Mouse (Mus musculus): ENCODE data around the gene Olfr784. TPM values are rescaled to one million over a fixed set of nuclear protein-coding genes. Genes with fewer than 3 reads are reported as not detected.
"Not testable (repeated sequence)": the region's sequence is repeated elsewhere in the genome, so short reads cannot be mapped to it uniquely, and the experiment has no call there.

The Olfr784 gene
- polyA plus RNA-seq (2014; fragmentation: Nextera tagmentation; extraction: Ambion mirVana): 0.04 TPM in 1 of 2 replicates, not detected in the other

- no peak for DNase-seq (ENCODE audit: low spot score)
- no peaks in the 10 kb centered on the region for H3K4me1 ChIP-seq (replicated peaks; ENCODE audit: control insufficient read depth, insufficient read depth, low read length)
- H3K27me3 ChIP-seq (ENCODE audit: control insufficient read depth, insufficient read depth, low read length): no peaks in the 10 kb centered on the region
- H3K27ac ChIP-seq (ENCODE audit: low read depth, low read length): no peak within 1 kb of the TSS
- no peak within 1 kb of the TSS for H3K4me2 ChIP-seq (replicated peaks; ENCODE audit: low read depth, low read length)
- no peaks in the 10 kb centered on the region for H3K9me3 ChIP-seq (ENCODE audit: control insufficient read depth, low read length)
- H3K36me3 ChIP-seq (ENCODE audit: control insufficient read depth, insufficient read depth, low read length): no peaks in the 10 kb centered on the region
- no peak within 1 kb of the TSS for H3K9ac ChIP-seq (ENCODE audit: low read depth, low read length)
- no peak within 1 kb of the TSS for H3K4me3 ChIP-seq (ENCODE audit: low read depth, low read length)
- no peak for ATAC-seq (ENCODE audit: low FRiP score)
Observed at GRCm38 (mm10) chr10:129383783-129384182, at the start of gene Olfr784. Gene Olfr784, plus strand, starts transcription at chr10:129384083.

- H3K9me3 ChIP-seq (ENCODE audit: control insufficient read depth, low read length): no peaks in the 10 kb centered on the region
- H3K4me2 ChIP-seq (replicated peaks; ENCODE audit: low read depth, low read length): no peak within 1 kb of the TSS
- H3K36me3 ChIP-seq (ENCODE audit: control insufficient read depth, insufficient read depth, low read length): no peaks in the 10 kb centered on the region
- no peaks in the 10 kb centered on the region for H3K27me3 ChIP-seq (ENCODE audit: control insufficient read depth, insufficient read depth, low read length)
- H3K27ac ChIP-seq (ENCODE audit: low read depth, low read length): no peak within 1 kb of the TSS
- 97% methylated on average over 3 of the region's 3 CpGs for WGBS
- no peak for ATAC-seq (ENCODE audit: low FRiP score)
- H3K4me3 ChIP-seq (ENCODE audit: low read depth, low read length): no peak within 1 kb of the TSS
- DNase-seq (ENCODE audit: low spot score): no peak
- no peak within 1 kb of the TSS for H3K9ac ChIP-seq (ENCODE audit: low read depth, low read length)
- H3K4me1 ChIP-seq (replicated peaks; ENCODE audit: control insufficient read depth, insufficient read depth, low read length): no peaks in the 10 kb centered on the region
Observed at GRCm38 (mm10) chr10:129348550-129348949, 35.3 kb upstream of the Olfr784 start, which contains the start of gene Olfr782. Gene Olfr782, plus strand, starts transcription at chr10:129348850.

- not testable (repeated sequence) for DNase-seq (ENCODE audit: low spot score); H3K27ac ChIP-seq (ENCODE audit: low read depth, low read length); H3K4me2 ChIP-seq (replicated peaks; ENCODE audit: low read depth, low read length); H3K9ac ChIP-seq (ENCODE audit: low read depth, low read length); H3K27me3 ChIP-seq (ENCODE audit: control insufficient read depth, insufficient read depth, low read length); H3K9me3 ChIP-seq (ENCODE audit: control insufficient read depth, low read length); H3K4me3 ChIP-seq (ENCODE audit: low read depth, low read length); H3K4me1 ChIP-seq (replicated peaks; ENCODE audit: control insufficient read depth, insufficient read depth, low read length); H3K36me3 ChIP-seq (ENCODE audit: control insufficient read depth, insufficient read depth, low read length); ATAC-seq (ENCODE audit: low FRiP score)
- WGBS: 79% methylated on average over 2 of the region's 2 CpGs
Observed at GRCm38 (mm10) chr10:129352475-129352874, 31.4 kb upstream of the Olfr784 start.

- not testable (repeated sequence) for H3K27ac ChIP-seq (ENCODE audit: low read depth, low read length); H3K4me3 ChIP-seq (ENCODE audit: low read depth, low read length); H3K36me3 ChIP-seq (ENCODE audit: control insufficient read depth, insufficient read depth, low read length); H3K4me2 ChIP-seq (replicated peaks; ENCODE audit: low read depth, low read length); H3K27me3 ChIP-seq (ENCODE audit: control insufficient read depth, insufficient read depth, low read length); H3K4me1 ChIP-seq (replicated peaks; ENCODE audit: control insufficient read depth, insufficient read depth, low read length); ATAC-seq (ENCODE audit: low FRiP score); H3K9me3 ChIP-seq (ENCODE audit: control insufficient read depth, low read length); H3K9ac ChIP-seq (ENCODE audit: low read depth, low read length); DNase-seq (ENCODE audit: low spot score)
- WGBS: 84% methylated on average over 4 of the region's 4 CpGs
Observed at GRCm38 (mm10) chr10:129356496-129356895, 27.4 kb upstream of the Olfr784 start.

GRCm38 (mm10) chr10:129357307-129357706 is 26.6 kb upstream of the Olfr784 start:
- ATAC-seq (ENCODE audit: low FRiP score) (no peak), DNase-seq (ENCODE audit: low spot score) (no peak)
- H3K27me3 ChIP-seq (ENCODE audit: control insufficient read depth, insufficient read depth, low read length): no peaks in the 10 kb centered on the region
- H3K36me3 ChIP-seq (ENCODE audit: control insufficient read depth, insufficient read depth, low read length): no peaks in the 10 kb centered on the region
- H3K4me2 ChIP-seq (replicated peaks; ENCODE audit: low read depth, low read length): no peak overlapping the region
- no peak overlapping the region for H3K9ac ChIP-seq (ENCODE audit: low read depth, low read length)
- no peak overlapping the region for H3K27ac ChIP-seq (ENCODE audit: low read depth, low read length)
- H3K4me3 ChIP-seq (ENCODE audit: low read depth, low read length): no peak overlapping the region
- WGBS: 83% methylated on average over 5 of the region's 5 CpGs
- H3K4me1 ChIP-seq (replicated peaks; ENCODE audit: control insufficient read depth, insufficient read depth, low read length): no peaks in the 10 kb centered on the region
- no peaks in the 10 kb centered on the region for H3K9me3 ChIP-seq (ENCODE audit: control insufficient read depth, low read length)

GRCm38 (mm10) chr10:129374051-129374450 is 9.8 kb upstream of the Olfr784 start:
- not testable (repeated sequence) for H3K27me3 ChIP-seq (ENCODE audit: control insufficient read depth, insufficient read depth, low read length); H3K4me1 ChIP-seq (replicated peaks; ENCODE audit: control insufficient read depth, insufficient read depth, low read length); H3K36me3 ChIP-seq (ENCODE audit: control insufficient read depth, insufficient read depth, low read length); ATAC-seq (ENCODE audit: low FRiP score); H3K27ac ChIP-seq (ENCODE audit: low read depth, low read length); H3K9me3 ChIP-seq (ENCODE audit: control insufficient read depth, low read length); H3K4me2 ChIP-seq (replicated peaks; ENCODE audit: low read depth, low read length); H3K9ac ChIP-seq (ENCODE audit: low read depth, low read length); DNase-seq (ENCODE audit: low spot score); H3K4me3 ChIP-seq (ENCODE audit: low read depth, low read length)
- 92% methylated on average over 5 of the region's 5 CpGs for WGBS

- H3K27me3 ChIP-seq (ENCODE audit: control insufficient read depth, insufficient read depth, low read length): no peaks in the 10 kb centered on the region
- DNase-seq (ENCODE audit: low spot score) (no peak), ATAC-seq (ENCODE audit: low FRiP score) (no peak)
- H3K9ac ChIP-seq (ENCODE audit: low read depth, low read length): no peak overlapping the region
- no peak overlapping the region for H3K4me2 ChIP-seq (replicated peaks; ENCODE audit: low read depth, low read length)
- 44% methylated on average over 5 of the region's 5 CpGs for WGBS
- no peak overlapping the region for H3K4me3 ChIP-seq (ENCODE audit: low read depth, low read length)
- H3K9me3 ChIP-seq (ENCODE audit: control insufficient read depth, low read length): no peaks in the 10 kb centered on the region
- no peaks in the 10 kb centered on the region for H3K4me1 ChIP-seq (replicated peaks; ENCODE audit: control insufficient read depth, insufficient read depth, low read length)
- H3K27ac ChIP-seq (ENCODE audit: low read depth, low read length): no peak overlapping the region
- no peaks in the 10 kb centered on the region for H3K36me3 ChIP-seq (ENCODE audit: control insufficient read depth, insufficient read depth, low read length)
Observed at GRCm38 (mm10) chr10:129400892-129401291, 17.0 kb downstream of the Olfr784 start.

GRCm38 (mm10) chr10:129405126-129405525 is 21.2 kb downstream of the Olfr784 start, which contains the start of gene Olfr785:
Gene Olfr785, plus strand, starts transcription at chr10:129405426.
- no peak within 1 kb of the TSS for H3K27ac ChIP-seq (ENCODE audit: low read depth, low read length)
- no peak within 1 kb of the TSS for H3K9ac ChIP-seq (ENCODE audit: low read depth, low read length)
- H3K4me1 ChIP-seq (replicated peaks; ENCODE audit: control insufficient read depth, insufficient read depth, low read length): no peaks in the 10 kb centered on the region
- DNase-seq (ENCODE audit: low spot score) (no peak), ATAC-seq (ENCODE audit: low FRiP score) (no peak)
- H3K4me3 ChIP-seq (ENCODE audit: low read depth, low read length): no peak within 1 kb of the TSS
- H3K36me3 ChIP-seq (ENCODE audit: control insufficient read depth, insufficient read depth, low read length): no peaks in the 10 kb centered on the region
- no peaks in the 10 kb centered on the region for H3K9me3 ChIP-seq (ENCODE audit: control insufficient read depth, low read length)
- no peak within 1 kb of the TSS for H3K4me2 ChIP-seq (replicated peaks; ENCODE audit: low read depth, low read length)
- 80% methylated on average over 2 of the region's 2 CpGs for WGBS
- H3K27me3 ChIP-seq (ENCODE audit: control insufficient read depth, insufficient read depth, low read length): no peaks in the 10 kb centered on the region

- Histone ChIP-seq H3K9ac (ENCODE audit: low read depth, low read length) (no peak within 1 kb of the TSS), H3K36me3 (ENCODE audit: control insufficient read depth, insufficient read depth, low read length) (no peaks in the 10 kb centered on the region), H3K9me3 (ENCODE audit: control insufficient read depth, low read length) (no peaks in the 10 kb centered on the region), H3K27ac (ENCODE audit: low read depth, low read length) (no peak within 1 kb of the TSS), H3K4me2 (replicated peaks; ENCODE audit: low read depth, low read length) (no peak within 1 kb of the TSS), H3K4me3 (ENCODE audit: low read depth, low read length) (no peak within 1 kb of the TSS), H3K4me1 (replicated peaks; ENCODE audit: control insufficient read depth, insufficient read depth, low read length) (no peaks in the 10 kb centered on the region), H3K27me3 (ENCODE audit: control insufficient read depth, insufficient read depth, low read length) (no peaks in the 10 kb centered on the region)
- no peak for DNase-seq (ENCODE audit: low spot score)
- no peak for ATAC-seq (ENCODE audit: low FRiP score)
Observed at GRCm38 (mm10) chr10:129427006-129427405, 43.1 kb downstream of the Olfr784 start, which contains the start of gene Olfr786. Gene Olfr786, plus strand, starts transcription at chr10:129427306.
